Mouse (Mus musculus) NIH3T3 (cell line): Measurements from ENCODE around the gene 1110002E22Rik.

ENCODE experiments used
- DNase-seq: peaks from one replicate; pipeline ENCODE4 v3.0.0-alpha.2; 2012; ENCODE audit warnings: low read depth

Gene 1110002E22Rik

GRCm38 (mm10) chr3:138063731-138064329, 1.0 kb upstream of the 1110002E22Rik start:
- peak; percentile 62 for DNase-seq

GRCm38 (mm10) chr3:138065930-138066329, 1.1 kb downstream of the 1110002E22Rik start:
- DNase-seq = no peak

- no peak for DNase-seq
Observed at GRCm38 (mm10) chr3:138066348-138066856, 1.6 kb downstream of the 1110002E22Rik start.

GRCm38 (mm10) chr3:138067288-138067687, 2.4 kb downstream of the 1110002E22Rik start, which contains the start of gene Gm5105:
TSS of gene Gm5105 (minus strand) at chr3:138067388.
- DNase-seq = no peak

GRCm38 (mm10) chr3:138068103-138068502, 3.3 kb downstream of the 1110002E22Rik start:
- no peak for DNase-seq

GRCm38 (mm10) chr3:138069756-138070511, 5.1 kb downstream of the 1110002E22Rik start:
- no peak for DNase-seq

GRCm38 (mm10) chr3:138071004-138071403, 6.2 kb downstream of the 1110002E22Rik start:
- DNase-seq = no peak

- DNase-seq = no peak
Observed at GRCm38 (mm10) chr3:138071476-138072073, 6.7 kb downstream of the 1110002E22Rik start.

- DNase-seq = no peak
Observed at GRCm38 (mm10) chr3:138074214-138074613, 9.4 kb downstream of the 1110002E22Rik start.

GRCm38 (mm10) chr3:138075209-138075608, 10.4 kb downstream of the 1110002E22Rik start:
- no peak for DNase-seq

- no peak for DNase-seq
Observed at GRCm38 (mm10) chr3:138077476-138078340, 12.9 kb downstream of the 1110002E22Rik start.

GRCm38 (mm10) chr3:138078701-138079100, 13.8 kb downstream of the 1110002E22Rik start:
- no peak for DNase-seq

- no peak for DNase-seq
Observed at GRCm38 (mm10) chr3:138083073-138083637, 18.3 kb downstream of the 1110002E22Rik start.

GRCm38 (mm10) chr3:138083896-138084295, 19.0 kb downstream of the 1110002E22Rik start:
- no peak for DNase-seq

- DNase-seq = peak; percentile 82
Observed at GRCm38 (mm10) chr3:138095301-138095700, 30.4 kb downstream of the 1110002E22Rik start.

- peak; percentile 59 for DNase-seq
Observed at GRCm38 (mm10) chr3:138095718-138096117, 30.9 kb downstream of the 1110002E22Rik start.

GRCm38 (mm10) chr3:138096263-138097028, 31.6 kb downstream of the 1110002E22Rik start:
- DNase-seq = no peak

GRCm38 (mm10) chr3:138097718-138098117, 32.9 kb downstream of the 1110002E22Rik start:
- DNase-seq = no peak

GRCm38 (mm10) chr3:138101936-138102335, 37.1 kb downstream of the 1110002E22Rik start:
- no peak for DNase-seq

- no peak for DNase-seq
Observed at GRCm38 (mm10) chr3:138103690-138104089, 38.8 kb downstream of the 1110002E22Rik start.

- DNase-seq = no peak
Observed at GRCm38 (mm10) chr3:138105056-138105455, 40.2 kb downstream of the 1110002E22Rik start.
